Mouse (Mus musculus) heart, embryonic 11.5 days (tissue): ENCODE measurements around the gene Zfp511. TPM values are rescaled to one million over a fixed set of nuclear protein-coding genes. Genes with fewer than 3 reads are reported as not detected.
A peak's percentile ranks its signal among the peaks of the same experiment; 100 is the strongest.

Source experiments
- ATAC-seq: fragments of 200-750 bp; cut with Nextera tagmentation; replicated peaks from 2 replicates; pipeline ENCODE4 v1.8.0; 2017; ENCODE audit warnings: moderate library complexity; ENCODE audit not compliant: insufficient number of reproducible peaks, low FRiP score, low TSS enrichment
- H3K27ac ChIP-seq: fragments of 300-500 bp; sonication (generic); 2 replicates; pipeline ENCODE4 v1.5.1; 2014; ENCODE audit warnings: mild to moderate bottlenecking, low read depth, low read length
- H3K27me3 ChIP-seq: fragments of 300-500 bp; sonication (generic); 2 replicates; pipeline ENCODE4 v1.6.1; 2014; ENCODE audit warnings: mild to moderate bottlenecking, low read length, mixed read lengths; ENCODE audit not compliant: control insufficient read depth, insufficient read depth
- H3K36me3 ChIP-seq: fragments of 300-500 bp; sonication (generic); 2 replicates; pipeline ENCODE4 v1.6.1; 2014; ENCODE audit warnings: mild to moderate bottlenecking, low read length, moderate library complexity, mixed read lengths; ENCODE audit not compliant: control insufficient read depth, insufficient read depth
- H3K4me1 ChIP-seq: fragments of 300-500 bp; sonication (generic); 2 replicates; pipeline ENCODE4 v1.6.1; 2014; ENCODE audit warnings: low read length; ENCODE audit not compliant: control insufficient read depth, insufficient read depth
- H3K4me2 ChIP-seq: fragments of 300-500 bp; sonication (generic); 2 replicates; pipeline ENCODE4 v1.6.1; 2014; ENCODE audit warnings: mild to moderate bottlenecking, moderate library complexity
- H3K4me3 ChIP-seq: fragments of 300-500 bp; sonication (generic); 2 replicates; pipeline ENCODE4 v1.5.1; 2014; ENCODE audit warnings: low read depth, low read length
- H3K9ac ChIP-seq: fragments of 300-500 bp; sonication (generic); 2 replicates; pipeline ENCODE4 v1.6.1; 2014; ENCODE audit warnings: mild to moderate bottlenecking, low read depth, low read length, moderate library complexity
- H3K9me3 ChIP-seq: fragments of 300-500 bp; sonication (generic); replicated peaks from 2 replicates; pipeline ENCODE4 v1.6.1; 2016; ENCODE audit warnings: low read length; ENCODE audit not compliant: control insufficient read depth
- WGBS: fragments of 180-500 bp; shearing (Covaris S2); extraction: QIAGEN DNeasy Blood & Tissue Kit; methylation state at CpG from one replicate; pipeline ENCODE4 v1.1.7; 2014; ENCODE audit not compliant: insufficient replicate concordance; 5-methylcytosine and 5-hydroxymethylcytosine counted together
- microRNA-seq: library from miRNA; unstranded; fragments of <30 nt; microRNA quantifications from one replicate; pipeline ENCODE4, GENCODE M21; 2016; ENCODE audit warnings: borderline number of aligned reads
- polyA plus RNA-seq: library from polyadenylated mRNA; unstranded; fragments of >200 nt; fragmentation: Nextera tagmentation; extraction: Ambion mirVana; gene quantifications from 2 replicates; pipeline ENCODE4 v1.2.1, GENCODE M21; 2014

Zfp511 gene
- polyA plus RNA-seq, 1 experiment from 2014 or later = 34.3 TPM

GRCm38 (mm10) chr7:140070042-140070711, 34.0 kb downstream of the Zfp511 start:
- Histone ChIP-seq H3K4me1 (no peaks in the 10 kb centered on the region), H3K27me3 (peaks cover 34% of the 10 kb centered on the region), H3K9me3 (0 out of 2 replicates have a peak, but pooled peaks cover 3% of the 10 kb centered on the region), H3K27ac (no peak overlapping the region), H3K4me2 (peak overlapping the region; percentile 65), H3K36me3 (no peaks in the 10 kb centered on the region), H3K4me3 (peak overlapping the region; percentile 32), H3K9ac (peak overlapping the region; percentile 58)
- 26% methylated on average over 39 of the region's 39 CpGs for WGBS
- ATAC-seq = 0 out of 2 replicates have a peak, but pooled peaks have one; percentile 6

GRCm38 (mm10) chr7:140077698-140078097, 41.5 kb downstream of the Zfp511 start:
- 73% methylated on average over 6 of the region's 6 CpGs for WGBS
- Histone ChIP-seq H3K4me2 (no peak overlapping the region), H3K36me3 (no peaks in the 10 kb centered on the region), H3K4me1 (no peaks in the 10 kb centered on the region), H3K27me3 (peaks cover 45% of the 10 kb centered on the region), H3K9me3 (no peaks in the 10 kb centered on the region), H3K27ac (no peak overlapping the region), H3K9ac (no peak overlapping the region), H3K4me3 (no peak overlapping the region)
- ATAC-seq = no peak

GRCm38 (mm10) chr7:140078711-140079110, 42.5 kb downstream of the Zfp511 start:
- Histone ChIP-seq H3K27ac (no peak overlapping the region), H3K9ac (no peak overlapping the region), H3K27me3 (peaks cover 44% of the 10 kb centered on the region), H3K4me1 (no peaks in the 10 kb centered on the region), H3K4me2 (no peak overlapping the region), H3K36me3 (no peaks in the 10 kb centered on the region), H3K9me3 (no peaks in the 10 kb centered on the region), H3K4me3 (no peak overlapping the region)
- ATAC-seq = no peak
- whole genome bisulfite sequencing = 8% methylated on average over 5 of the region's 5 CpGs

GRCm38 (mm10) chr7:140080503-140081156, 44.4 kb downstream of the Zfp511 start:
- no peak overlapping the region for H3K27ac ChIP-seq
- no peak overlapping the region for H3K4me3 ChIP-seq
- H3K27me3 ChIP-seq = peaks cover 44% of the 10 kb centered on the region
- H3K36me3 ChIP-seq = no peaks in the 10 kb centered on the region
- 4% methylated on average over 24 of the region's 24 CpGs for WGBS
- H3K9me3 ChIP-seq = no peaks in the 10 kb centered on the region
- no peak overlapping the region for H3K9ac ChIP-seq
- H3K4me1 ChIP-seq = no peaks in the 10 kb centered on the region
- H3K4me2 ChIP-seq = peak overlapping the region; percentile 45
- ATAC-seq = peak; percentile 46; the same call in 1 of the 2 replicates

GRCm38 (mm10) chr7:140081408-140082241, 45.4 kb downstream of the Zfp511 start:
- Histone ChIP-seq H3K36me3 (no peaks in the 10 kb centered on the region), H3K27ac (no peak overlapping the region), H3K4me3 (no peak overlapping the region), H3K9me3 (no peaks in the 10 kb centered on the region), H3K4me2 (no peak overlapping the region), H3K27me3 (peaks cover 44% of the 10 kb centered on the region), H3K9ac (no peak overlapping the region), H3K4me1 (no peaks in the 10 kb centered on the region)
- no peak for ATAC-seq
- WGBS = 22% methylated on average over 20 of the region's 20 CpGs

GRCm38 (mm10) chr7:140082242-140082678, 46.1 kb downstream of the Zfp511 start, which contains the start of gene Caly:
Caly (minus strand) TSS chr7:140082548.
- H3K9ac ChIP-seq = no peak within 1 kb of the TSS
- no peak for ATAC-seq
- no peak within 1 kb of the TSS for H3K27ac ChIP-seq
- H3K27me3 ChIP-seq = peaks cover 44% of the 10 kb centered on the region
- H3K4me3 ChIP-seq = no peak within 1 kb of the TSS
- no peaks in the 10 kb centered on the region for H3K36me3 ChIP-seq
- H3K9me3 ChIP-seq = no peaks in the 10 kb centered on the region
- H3K4me2 ChIP-seq = no peak within 1 kb of the TSS
- WGBS = 8% methylated on average over 18 of the region's 18 CpGs
- H3K4me1 ChIP-seq = no peaks in the 10 kb centered on the region

Small RNA genes lying within 50 kb of the gene (microRNA-seq; reads per million reads assigned to microRNA genes)
- gene Mir7062 = 0.47 reads per million

Other genes with a start within 250 kb of the Zfp511 start
- gene Adgra1, start 202.2 kb upstream of the Zfp511 start, polyA plus RNA-seq = not detected in 2 replicates
- 0.03 TPM in 1 of 2 replicates, not detected in the other for gene Kndc1, start 141.7 kb upstream of the Zfp511 start, polyA plus RNA-seq
- not detected in 2 replicates for gene Utf1, start 92.6 kb upstream of the Zfp511 start, polyA plus RNA-seq
- 0.21 and 0.29 TPM in 2 replicates for gene 6430531B16Rik, start 57.6 kb upstream of the Zfp511 start, polyA plus RNA-seq
- 1.0 and 1.4 TPM in 2 replicates for gene Adam8, start 43.8 kb upstream of the Zfp511 start, polyA plus RNA-seq
- 37.3 and 42.1 TPM in 2 replicates for gene Tubgcp2, start 278 bp downstream of the Zfp511 start, polyA plus RNA-seq
- gene Msx3, start 12.7 kb downstream of the Zfp511 start, polyA plus RNA-seq = 0.14 TPM in 1 of 2 replicates, not detected in the other
- 0.24 and 0.54 TPM in 2 replicates for gene Caly, start 46.2 kb downstream of the Zfp511 start, polyA plus RNA-seq
- not detected in 2 replicates for gene Prap1, start 57.0 kb downstream of the Zfp511 start, polyA plus RNA-seq
- gene Fuom, start 66.0 kb downstream of the Zfp511 start, polyA plus RNA-seq = 69.3 and 71.7 TPM in 2 replicates
- gene Paox, start 79.4 kb downstream of the Zfp511 start, polyA plus RNA-seq = 17.1 and 19.0 TPM in 2 replicates
- 179 and 198 TPM in 2 replicates for gene Echs1, start 80.1 kb downstream of the Zfp511 start, polyA plus RNA-seq
- gene Mtg1, start 101.2 kb downstream of the Zfp511 start, polyA plus RNA-seq = 24.8 and 33.7 TPM in 2 replicates
- gene Sprn, start 118.5 kb downstream of the Zfp511 start, polyA plus RNA-seq = 0.04 TPM in 1 of 2 replicates, not detected in the other
- not detected in 2 replicates for gene Olfr522, start 128.4 kb downstream of the Zfp511 start, polyA plus RNA-seq
- gene Olfr523, start 136.8 kb downstream of the Zfp511 start, polyA plus RNA-seq = not detected in 2 replicates
- gene Olfr524, start 169.6 kb downstream of the Zfp511 start, polyA plus RNA-seq = not detected in 2 replicates
- gene Cd163l1, start 181.9 kb downstream of the Zfp511 start, polyA plus RNA-seq = not detected in 2 replicates
- not detected in 2 replicates for gene 5830411N06Rik, start 210.9 kb downstream of the Zfp511 start, polyA plus RNA-seq